Mouse (Mus musculus): ENCODE results near the gene Fam167b. TPM values are rescaled to one million over a fixed set of nuclear protein-coding genes. Genes with fewer than 3 reads are reported as not detected.

The Fam167b gene
- total RNA-seq (2021) (10 to 100 TPM; 29.6 to 31.1 TPM), polyA plus RNA-seq (2012; rRNA removed) (53.7 and 75.5 TPM in 2 replicates)
- long read RNA-seq, transcript Fam167b-201 (2 exons, 913 nt), result major isoform, 12 of 16 reads
- long read RNA-seq, partial matches to known transcripts, result 3 of 16 reads
- long read RNA-seq, other reads (novel, unspliced or antisense), result 1 of 16 reads

DNA sequence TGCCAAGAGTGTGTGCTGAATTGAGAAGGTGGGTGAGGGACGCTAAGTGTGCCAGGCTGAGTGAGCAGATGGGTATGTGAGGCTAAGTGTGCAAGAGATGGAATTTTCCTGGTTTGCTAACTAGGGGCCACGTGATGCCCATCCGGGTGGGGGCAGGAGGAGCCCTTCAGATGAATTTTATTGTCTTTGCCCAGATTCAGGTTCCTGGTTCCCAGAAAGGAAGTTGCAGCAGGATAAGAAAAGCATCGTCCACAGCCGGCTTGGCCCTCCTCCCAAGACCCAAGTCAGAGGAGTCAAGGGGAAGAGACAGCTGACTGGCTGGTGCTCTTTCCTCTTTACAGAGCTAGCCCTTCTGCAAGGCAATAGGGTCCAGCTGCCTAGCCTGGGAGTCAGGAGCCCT, at the start of gene Fam167b:
Gene Fam167b (minus strand): TSS at position 84 of the 400 bp plus-strand sequence.
- peak; percentile 70 for DNase-seq

GRCm38 (mm10) chr4:129626035-129626434, 47.7 kb upstream of the Fam167b start:
- DNase-seq, result no peak

- DNase-seq, result no peak
These were observed 47.1 kb upstream of the Fam167b start for GRCm38 (mm10) chr4:129625496-129625895.

DNA sequence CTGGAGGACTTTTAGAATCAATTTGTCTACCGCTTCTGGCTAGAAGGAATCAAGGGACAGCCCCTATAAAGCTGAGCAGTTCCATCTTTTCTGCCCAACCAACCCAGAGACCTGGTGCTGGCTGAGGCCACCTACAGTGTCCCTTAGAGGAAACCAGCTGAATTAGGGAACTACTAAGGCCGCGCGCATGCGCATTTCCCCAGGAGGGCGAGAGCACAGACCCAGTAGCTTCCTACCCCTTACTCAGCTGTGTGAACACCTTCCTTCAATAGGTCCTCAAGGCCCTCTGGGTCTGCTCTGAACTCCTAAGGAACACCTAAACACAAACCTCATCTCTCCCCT, 46.7 kb upstream of the Fam167b start:
- DNase-seq, result peak; percentile 64

- DNase-seq, result peak; percentile 93
These were observed 46.1 kb upstream of the Fam167b start for GRCm38 (mm10) chr4:129624281-129625028.

GRCm38 (mm10) chr4:129623681-129624091, 45.3 kb upstream of the Fam167b start, which contains the start of gene Ccdc28b:
Gene Ccdc28b, minus strand, starts transcription at chr4:129623947.
- DNase-seq, result peak; percentile 78

GRCm38 (mm10) chr4:129622803-129623535, 44.6 kb upstream of the Fam167b start:
- DNase-seq, result no peak

DNA sequence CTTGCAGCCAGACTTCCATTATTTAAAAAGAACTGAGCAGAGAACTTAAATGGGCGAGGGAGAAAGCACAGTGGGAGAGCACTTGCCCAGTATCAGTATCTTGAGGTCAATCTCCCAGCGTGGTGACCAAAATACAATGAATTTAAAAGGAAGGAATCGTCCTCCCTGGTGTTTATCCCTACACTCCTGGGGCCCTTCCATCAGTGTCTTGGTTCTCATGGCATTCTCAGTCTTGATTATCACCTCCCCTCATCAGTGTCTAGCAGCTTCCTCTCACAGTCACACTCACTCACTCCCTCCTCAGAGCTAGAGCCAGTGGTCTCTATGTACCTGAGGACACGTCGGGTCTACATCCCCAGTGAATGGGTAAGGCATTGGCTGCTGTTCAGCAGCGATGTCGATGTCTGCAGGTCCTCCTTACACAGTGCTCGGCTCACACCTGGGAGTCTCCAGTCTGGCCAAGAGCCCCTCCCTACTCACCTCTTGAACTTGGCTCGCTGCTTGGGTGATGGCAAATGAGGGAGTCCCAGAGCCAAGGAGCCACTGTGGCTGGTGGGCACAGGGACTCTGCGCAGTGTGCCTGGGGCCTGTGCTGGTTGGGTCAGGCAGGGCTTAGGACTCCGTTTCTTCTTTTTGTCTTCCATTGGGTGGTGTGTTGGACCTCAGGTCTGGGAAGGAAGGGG, 43.9 kb upstream of the Fam167b start:
- no peak for DNase-seq

DNA sequence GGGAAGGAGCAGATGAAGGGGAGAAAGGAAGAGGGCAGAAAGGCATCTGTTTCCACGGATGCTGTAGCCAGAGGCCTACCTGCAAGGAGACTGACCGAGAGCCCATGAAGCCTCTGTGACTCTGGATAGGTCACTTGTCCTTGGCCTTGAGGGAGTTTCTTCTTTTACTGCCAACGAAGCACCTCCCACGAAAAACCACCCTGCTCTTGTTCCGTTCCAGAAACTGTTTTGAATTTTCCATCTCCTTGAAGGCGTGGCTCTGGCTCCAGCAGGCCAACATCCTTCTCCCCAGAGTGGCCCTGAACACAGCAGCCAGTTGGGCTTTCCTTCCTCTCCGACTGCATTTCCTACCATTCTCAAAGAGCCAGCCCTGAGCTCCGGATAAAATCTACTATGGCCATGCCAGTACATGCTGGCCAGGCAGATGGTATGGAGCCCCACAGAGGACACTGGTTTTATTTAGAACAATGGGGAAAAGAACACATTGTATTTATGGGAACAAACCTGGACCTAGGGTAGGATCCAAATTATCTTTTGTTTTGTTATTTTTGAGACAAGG, 43.0 kb upstream of the Fam167b start:
- peak; percentile 68 for DNase-seq

DNA sequence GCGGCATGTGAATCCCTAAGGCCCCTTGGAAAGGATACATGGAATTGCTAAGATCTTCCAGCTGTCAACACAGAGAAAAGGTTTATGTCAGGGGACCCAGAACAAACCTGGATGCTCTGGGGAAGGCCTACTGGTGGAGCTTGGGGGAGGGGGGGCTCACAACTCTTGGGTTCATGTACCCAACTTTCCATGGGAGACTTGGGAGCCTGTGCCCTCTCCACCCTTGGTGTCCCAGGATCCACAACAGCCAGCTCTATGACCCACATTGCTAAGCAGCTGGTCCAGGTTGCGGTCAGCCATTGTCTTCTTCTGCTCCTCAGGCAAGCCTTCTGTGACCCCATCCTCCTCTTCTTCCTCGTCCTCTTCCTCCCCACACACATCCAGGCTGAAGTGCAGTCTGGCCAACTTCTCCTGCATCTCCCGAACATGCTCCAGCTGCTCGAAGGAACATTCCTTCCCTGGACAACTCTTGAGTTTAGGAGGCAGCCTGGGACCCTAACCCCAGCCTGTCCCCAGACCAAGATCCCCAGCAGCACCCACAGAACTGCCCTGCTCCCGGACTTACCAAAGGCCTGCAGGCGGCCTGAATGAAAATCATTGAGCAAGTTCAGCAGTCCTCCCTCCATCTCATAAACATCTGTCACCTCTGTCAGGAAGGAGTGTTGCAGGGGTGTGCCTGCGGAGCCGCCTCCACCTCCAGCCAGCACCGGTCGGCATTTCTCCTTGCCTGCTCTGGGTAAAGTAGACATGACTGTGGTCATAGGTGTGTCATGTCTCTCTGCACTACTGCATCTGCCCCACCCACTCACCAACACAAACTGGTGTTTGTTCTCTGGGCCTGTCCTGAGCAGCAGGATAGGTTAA, 42.3 kb upstream of the Fam167b start:
- no peak for DNase-seq

- peak; percentile 98 for DNase-seq
These were observed 40.7 kb upstream of the Fam167b start, which contains the start of gene Iqcc for GRCm38 (mm10) chr4:129618786-129619691. Gene Iqcc, minus strand, starts transcription at chr4:129619099.

GRCm38 (mm10) chr4:129618031-129618430, 39.7 kb upstream of the Fam167b start:
- DNase-seq, result no peak

- DNase-seq, result no peak
These were observed 38.8 kb upstream of the Fam167b start for GRCm38 (mm10) chr4:129617121-129617641.

- DNase-seq, result no peak
These were observed 38.3 kb upstream of the Fam167b start for GRCm38 (mm10) chr4:129616631-129617030.

- DNase-seq, result no peak
These were observed 37.5 kb upstream of the Fam167b start for GRCm38 (mm10) chr4:129615801-129616290.

DNA sequence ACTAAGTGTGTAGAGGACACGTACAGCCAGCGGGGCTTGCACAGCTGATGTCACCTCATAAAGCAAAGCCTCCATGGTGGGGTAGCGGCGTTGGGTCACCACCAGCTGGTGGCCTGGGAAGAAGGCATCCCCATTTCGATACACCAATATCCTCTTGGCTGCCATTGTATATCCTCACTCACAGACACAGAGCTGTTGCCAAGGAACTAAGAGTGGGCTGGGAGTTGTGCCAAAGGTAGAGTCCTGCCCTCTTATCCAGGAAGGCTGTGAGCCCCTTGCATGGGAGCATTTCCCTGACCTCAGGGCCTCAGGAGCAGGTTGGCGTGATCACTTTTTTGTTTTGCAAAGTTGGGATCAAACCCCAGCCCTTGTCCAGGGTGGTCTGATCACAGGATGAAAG, 35.7 kb upstream of the Fam167b start, which contains the start of gene Dcdc2b:
Gene Dcdc2b (minus strand): TSS at position 165 of the 400 bp plus-strand sequence.
- no peak for DNase-seq

DNA sequence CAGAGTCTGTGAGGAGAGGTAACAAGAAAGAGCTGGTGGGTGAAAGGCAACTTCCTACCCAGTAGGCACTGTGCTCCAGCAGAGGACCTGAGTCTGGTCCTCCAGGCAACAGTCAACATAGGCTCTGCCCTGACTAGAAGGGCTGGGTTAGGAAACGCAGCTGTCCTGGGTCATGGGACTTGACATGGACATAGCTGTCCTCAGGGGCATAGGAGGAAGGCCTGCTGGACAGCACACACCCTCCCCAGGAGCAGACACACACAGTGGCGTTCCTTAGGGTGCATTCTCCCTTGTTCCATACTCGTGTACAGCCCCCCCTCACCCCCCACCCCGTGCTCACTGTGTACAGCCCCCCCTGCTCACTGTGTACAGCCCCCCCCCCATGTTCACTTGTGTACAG, 32.1 kb upstream of the Fam167b start:
- DNase-seq, result no peak

DNA sequence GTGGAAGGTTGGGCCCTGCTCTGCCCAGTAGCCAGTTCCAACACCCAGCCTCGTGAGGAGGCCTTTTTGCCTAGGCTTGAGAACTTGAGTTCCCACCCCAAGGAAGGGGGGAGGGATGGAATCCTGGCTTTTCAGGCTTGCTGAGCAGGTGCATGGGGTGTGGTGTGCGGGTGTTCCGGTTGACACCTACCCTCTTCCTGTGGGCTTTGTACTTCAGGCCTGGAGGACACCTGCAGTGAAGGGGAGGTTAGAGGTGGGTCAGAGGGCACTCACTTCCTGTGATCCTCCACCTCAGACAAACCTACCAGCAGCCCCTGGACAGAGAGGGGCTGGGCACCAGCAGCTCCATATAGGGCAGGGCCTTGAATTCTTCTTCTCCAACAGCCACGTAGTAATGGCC, 31.7 kb upstream of the Fam167b start:
- DNase-seq, result no peak

DNA sequence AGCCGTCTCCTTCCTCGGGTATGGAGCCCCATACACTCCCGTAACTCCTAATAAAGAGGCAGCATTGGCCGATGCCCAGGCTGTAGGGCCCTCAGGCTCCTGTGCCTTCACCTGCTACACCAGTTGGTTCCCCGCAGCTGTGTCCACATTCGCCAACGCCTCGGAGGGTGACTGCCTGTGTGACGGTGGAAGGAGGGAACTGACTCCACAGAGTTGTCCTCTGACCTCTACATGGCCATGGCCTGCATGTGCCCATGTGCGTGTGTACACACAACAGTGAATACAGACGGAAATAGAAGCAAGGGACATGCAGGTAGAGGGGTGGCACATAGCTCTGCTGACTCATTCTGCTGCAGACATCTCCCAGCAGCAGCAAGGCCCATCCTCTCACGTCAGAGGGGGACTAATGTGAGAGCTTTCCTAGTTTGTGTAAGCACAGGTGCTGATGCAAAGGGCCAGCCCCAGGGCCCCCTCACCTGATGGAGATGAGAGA, 30.8 kb upstream of the Fam167b start:
- DNase-seq, result no peak

Measured in adrenal gland, adult 2 months (tissue).